Mouse (Mus musculus) heart, embryonic 14.5 days (tissue): Measurements from ENCODE around the gene Grik4. TPM values are rescaled to one million over a fixed set of nuclear protein-coding genes. Genes with fewer than 3 reads are reported as not detected.

Experiments
- ATAC-seq: fragments of 200-750 bp; cut with Nextera tagmentation; 2 replicates; pipeline ENCODE4 v1.8.0; 2017; ENCODE audit warnings: low read depth, moderate TSS enrichment; ENCODE audit not compliant: insufficient number of reproducible peaks, insufficient read depth, low FRiP score
- H3K27ac ChIP-seq, 2 experiments: fragments of 200-500 bp in 1 of 2; fragments of 300-500 bp in 1 of 2; sonication (generic) in 1 of 2; replicated peaks in 1 of 2; 2 replicates each; pipeline ENCODE4 v1.5.1; 2012 to 2014; ENCODE audit warnings: low read depth in 2 of 2, low read length in 2 of 2, control low read depth in 1 of 2, mild to moderate bottlenecking in 1 of 2, mixed read lengths in 1 of 2; ENCODE audit not compliant: control insufficient read depth in 1 of 2, insufficient read depth in 1 of 2
- H3K27me3 ChIP-seq: fragments of 300-500 bp; sonication (generic); 2 replicates; pipeline ENCODE4 v1.6.1; 2014; ENCODE audit warnings: mild to moderate bottlenecking, low read length, control low read depth; ENCODE audit not compliant: control insufficient read depth, insufficient read depth
- H3K36me3 ChIP-seq: fragments of 300-500 bp; sonication (generic); 2 replicates; pipeline ENCODE4 v1.6.1; 2014; ENCODE audit warnings: mild to moderate bottlenecking, control low read depth, low read length, mixed read lengths; ENCODE audit not compliant: control insufficient read depth, insufficient read depth
- H3K4me1 ChIP-seq, 2 experiments: fragments of 200-500 bp in 1 of 2; fragments of 300-500 bp in 1 of 2; sonication (generic) in 1 of 2; 2 replicates each; pipeline ENCODE4 v1.6.1; 2012 to 2014; ENCODE audit warnings: low read length in 2 of 2, control low read depth in 1 of 2, mixed read lengths in 1 of 2; ENCODE audit not compliant: control insufficient read depth in 2 of 2, insufficient read depth in 2 of 2
- H3K4me2 ChIP-seq: fragments of 300-500 bp; sonication (generic); 2 replicates; pipeline ENCODE4 v1.6.1; 2014; ENCODE audit warnings: mild to moderate bottlenecking, low read length
- H3K4me3 ChIP-seq, 2 experiments: fragments of 200-500 bp in 1 of 2; fragments of 300-500 bp in 1 of 2; sonication (generic) in 1 of 2; 2 replicates each; pipeline ENCODE4 v1.5.1; 2012 to 2014; ENCODE audit warnings: low read length in 2 of 2, mild to moderate bottlenecking in 2 of 2, control low read depth in 1 of 2, low read depth in 1 of 2, moderate library complexity in 1 of 2; ENCODE audit not compliant: control insufficient read depth in 1 of 2, insufficient read depth in 1 of 2
- H3K9ac ChIP-seq: fragments of 300-500 bp; sonication (generic); 2 replicates; pipeline ENCODE4 v1.6.1; 2014; ENCODE audit warnings: mild to moderate bottlenecking, low read length
- H3K9me3 ChIP-seq: fragments of 300-500 bp; sonication (generic); 2 replicates; pipeline ENCODE4 v1.6.1; 2016; ENCODE audit warnings: low read length, control low read depth; ENCODE audit not compliant: control insufficient read depth
- WGBS: fragments of 180-500 bp; shearing (Covaris S2); extraction: QIAGEN DNeasy Blood & Tissue Kit; methylation state at CpG from one replicate; pipeline ENCODE4 v1.1.7; 2014; 5-methylcytosine and 5-hydroxymethylcytosine counted together
- polyA plus RNA-seq: library from polyadenylated mRNA; unstranded; fragments of >200 nt; fragmentation: Nextera tagmentation; extraction: Ambion mirVana; gene quantifications from 2 replicates; pipeline ENCODE4 v1.2.1, GENCODE M21; 2014

The Grik4 gene
- polyA plus RNA-seq, 1 experiment from 2014 or later: 0.09 TPM

DNA sequence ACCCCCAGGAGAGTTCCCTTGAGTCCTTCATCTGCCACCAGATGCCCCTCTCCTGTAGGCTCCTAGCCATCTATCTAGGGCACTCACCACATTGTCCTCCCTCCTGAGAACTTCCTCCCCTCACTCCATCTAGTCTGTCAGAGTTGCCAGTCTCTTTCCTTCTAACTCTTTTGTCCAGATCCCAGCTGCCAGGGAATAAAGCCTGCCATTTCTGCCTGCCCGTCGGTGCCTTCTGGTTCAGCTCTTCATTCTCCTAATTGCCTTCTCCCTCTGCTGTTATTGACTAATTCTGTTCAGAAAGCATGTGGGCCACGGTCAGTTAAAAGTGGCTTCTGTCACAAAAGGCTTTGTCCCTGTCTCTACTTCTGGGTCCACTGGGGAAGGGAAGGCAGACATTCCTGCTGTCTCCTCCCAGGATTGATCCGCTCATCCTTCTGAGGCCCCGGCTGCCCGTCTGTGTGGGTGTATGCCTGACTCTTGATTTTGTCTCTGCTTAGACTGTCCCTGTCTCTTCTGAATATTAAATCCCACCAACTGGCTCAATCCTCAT is 318.0 kb downstream of the Grik4 start:
- no peak for ATAC-seq
- Histone ChIP-seq H3K4me1 (peaks cover 0 to 2% of the 10 kb centered on the region in 2 experiments; a peak in 1 of 4 replicates), H3K9me3 (no peaks in the 10 kb centered on the region), H3K27ac (no peak overlapping the region), H3K36me3 (no peaks in the 10 kb centered on the region), H3K4me2 (no peak overlapping the region), H3K9ac (no peak overlapping the region), H3K4me3 (no peak overlapping the region), H3K27me3 (peaks cover 6% of the 10 kb centered on the region; the same call in 1 of the 2 replicates)
- WGBS: 62% methylated on average over 6 of the region's 6 CpGs

GRCm38 (mm10) chr9:42614409-42614808 is 329.9 kb downstream of the Grik4 start:
- Histone ChIP-seq H3K4me1 (peaks cover 0 to 13% of the 10 kb centered on the region in 2 experiments; a peak in 2 of 4 replicates), H3K4me2 (no peak overlapping the region), H3K9me3 (no peaks in the 10 kb centered on the region), H3K4me3 (no peak overlapping the region), H3K27me3 (no peaks in the 10 kb centered on the region; the same call in 1 of the 2 replicates), H3K27ac (peak overlapping the region in 1 of 2 experiments; percentile 9; a peak in 1 of 4 replicates), H3K36me3 (no peaks in the 10 kb centered on the region), H3K9ac (no peak overlapping the region)
- 62% methylated on average over 10 of the region's 10 CpGs for WGBS
- ATAC-seq: no peak

DNA sequence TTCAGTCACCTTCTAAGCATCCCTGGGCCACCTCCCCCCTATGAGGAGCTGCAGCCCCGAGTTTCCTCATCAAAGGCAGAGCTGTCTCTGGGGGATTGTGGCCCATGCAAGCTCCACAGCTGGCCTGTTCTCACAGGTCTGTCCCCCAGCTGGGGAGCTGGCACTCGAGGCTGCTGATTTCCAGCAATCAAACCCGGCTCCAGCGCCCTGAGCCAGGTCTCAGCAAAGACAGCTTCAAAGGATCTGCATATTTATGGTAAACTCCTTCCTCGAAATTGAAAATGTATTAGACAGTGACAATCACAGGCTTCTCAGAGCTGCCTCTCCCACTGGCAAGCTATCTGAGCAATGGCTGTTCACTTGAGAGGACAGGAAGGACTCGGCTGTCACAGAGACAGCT is 330.5 kb downstream of the Grik4 start:
- Histone ChIP-seq H3K36me3 (no peaks in the 10 kb centered on the region), H3K4me3 (no peak overlapping the region), H3K27me3 (no peaks in the 10 kb centered on the region; the same call in 1 of the 2 replicates), H3K27ac (no peak overlapping the region), H3K4me2 (no peak overlapping the region), H3K9me3 (no peaks in the 10 kb centered on the region), H3K9ac (no peak overlapping the region), H3K4me1 (peaks cover 0 to 13% of the 10 kb centered on the region in 2 experiments; a peak in 2 of 4 replicates)
- 36% methylated on average over 6 of the region's 6 CpGs for WGBS
- no peak for ATAC-seq

- Histone ChIP-seq H3K27ac (no peak overlapping the region), H3K4me3 (no peak overlapping the region), H3K36me3 (no peaks in the 10 kb centered on the region), H3K4me1 (peaks cover 0 to 13% of the 10 kb centered on the region in 2 experiments; a peak in 2 of 4 replicates), H3K4me2 (no peak overlapping the region), H3K27me3 (no peaks in the 10 kb centered on the region; the same call in 1 of the 2 replicates), H3K9me3 (no peaks in the 10 kb centered on the region), H3K9ac (no peak overlapping the region)
- WGBS: 41% methylated on average over 14 of the region's 14 CpGs
- no peak for ATAC-seq
Measured at GRCm38 (mm10) chr9:42612482-42612991, 331.8 kb downstream of the Grik4 start.

- 50% methylated on average over 3 of the region's 3 CpGs for WGBS
- H3K9ac ChIP-seq: no peak overlapping the region
- ATAC-seq: no peak
- no peaks in the 10 kb centered on the region for H3K36me3 ChIP-seq
- no peaks in the 10 kb centered on the region; the same call in 1 of the 2 replicates for H3K27me3 ChIP-seq
- H3K9me3 ChIP-seq: no peaks in the 10 kb centered on the region
- no peak overlapping the region for H3K4me2 ChIP-seq
- no peak overlapping the region for H3K27ac ChIP-seq
- H3K4me1 ChIP-seq: no peaks in the 10 kb centered on the region
- no peak overlapping the region for H3K4me3 ChIP-seq
Measured at GRCm38 (mm10) chr9:42601445-42601844, 342.8 kb downstream of the Grik4 start.

DNA sequence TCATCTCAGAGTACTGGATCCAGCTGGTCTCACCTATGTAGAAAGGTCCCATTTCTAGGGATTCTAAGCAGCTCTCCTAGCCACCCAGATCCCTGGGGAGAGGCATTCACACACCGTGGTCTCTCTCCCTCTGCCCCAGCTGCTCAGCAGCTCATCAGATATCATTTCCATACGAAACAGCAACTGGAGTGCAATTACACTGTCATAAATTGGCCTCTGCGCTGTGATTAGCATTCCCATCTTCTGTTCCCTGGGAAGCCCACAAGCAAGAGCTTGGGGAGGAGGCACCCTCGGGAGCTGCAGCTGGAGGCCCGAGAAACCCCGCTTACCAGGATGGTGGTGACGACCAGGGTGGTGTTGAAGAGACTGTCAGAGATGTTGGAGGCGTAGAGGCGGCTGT is 346.8 kb downstream of the Grik4 start:
- Histone ChIP-seq H3K4me3 (no peak overlapping the region), H3K9ac (no peak overlapping the region), H3K4me1 (no peaks in the 10 kb centered on the region), H3K27ac (no peak overlapping the region), H3K4me2 (no peak overlapping the region), H3K9me3 (no peaks in the 10 kb centered on the region), H3K36me3 (no peaks in the 10 kb centered on the region), H3K27me3 (no peaks in the 10 kb centered on the region; the same call in 1 of the 2 replicates)
- no peak for ATAC-seq
- WGBS: 68% methylated on average over 9 of the region's 9 CpGs

- H3K36me3 ChIP-seq: no peaks in the 10 kb centered on the region
- H3K9ac ChIP-seq: no peak overlapping the region
- peaks cover 21% of the 10 kb centered on the region; the same call in 1 of the 2 replicates for H3K27me3 ChIP-seq
- no peak for ATAC-seq
- 75% methylated on average over 7 of the region's 7 CpGs for WGBS
- no peak overlapping the region for H3K4me2 ChIP-seq
- no peaks in the 10 kb centered on the region for H3K9me3 ChIP-seq
- H3K27ac ChIP-seq: no peak overlapping the region
- H3K4me3 ChIP-seq: no peak overlapping the region
- no peaks in the 10 kb centered on the region for H3K4me1 ChIP-seq
Measured at GRCm38 (mm10) chr9:42578511-42578910, 365.8 kb downstream of the Grik4 start.

DNA sequence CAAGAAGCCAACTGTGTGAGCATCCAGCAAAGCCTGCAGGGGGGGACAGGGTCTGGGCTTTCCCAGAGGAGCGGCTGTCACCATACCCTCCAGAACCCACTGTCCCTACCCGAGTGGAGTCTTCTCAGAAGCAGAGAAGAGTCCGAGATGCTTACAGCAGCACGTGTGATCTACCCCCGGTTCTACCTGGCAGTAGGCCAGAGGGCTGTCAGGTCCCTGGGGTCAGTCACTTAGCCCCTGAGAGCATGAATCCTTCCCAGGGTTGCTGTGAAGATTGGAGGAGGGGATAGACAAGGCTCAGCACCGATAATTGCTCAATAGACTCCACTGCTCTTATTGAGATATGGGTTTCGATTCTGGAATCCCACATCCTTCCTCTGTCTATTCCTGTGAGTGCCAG is 366.2 kb downstream of the Grik4 start:
- Histone ChIP-seq H3K4me2 (no peak overlapping the region), H3K36me3 (no peaks in the 10 kb centered on the region), H3K4me3 (no peak overlapping the region), H3K27ac (no peak overlapping the region), H3K4me1 (no peaks in the 10 kb centered on the region), H3K9ac (no peak overlapping the region), H3K9me3 (no peaks in the 10 kb centered on the region), H3K27me3 (peaks cover 24% of the 10 kb centered on the region; the same call in 1 of the 2 replicates)
- no peak for ATAC-seq
- 70% methylated on average over 7 of the region's 7 CpGs for WGBS
